Mouse (Mus musculus): ENCODE measurements at regions not wholly inside any gene's neighbourhood (a gene's known extent, or its start where the extent isn't known, plus 50 kb on each side); places are given as distances from the start of the nearest gene placed in this dataset.
A peak's percentile ranks its signal among the peaks of the same experiment; 100 is the strongest.

DNA sequence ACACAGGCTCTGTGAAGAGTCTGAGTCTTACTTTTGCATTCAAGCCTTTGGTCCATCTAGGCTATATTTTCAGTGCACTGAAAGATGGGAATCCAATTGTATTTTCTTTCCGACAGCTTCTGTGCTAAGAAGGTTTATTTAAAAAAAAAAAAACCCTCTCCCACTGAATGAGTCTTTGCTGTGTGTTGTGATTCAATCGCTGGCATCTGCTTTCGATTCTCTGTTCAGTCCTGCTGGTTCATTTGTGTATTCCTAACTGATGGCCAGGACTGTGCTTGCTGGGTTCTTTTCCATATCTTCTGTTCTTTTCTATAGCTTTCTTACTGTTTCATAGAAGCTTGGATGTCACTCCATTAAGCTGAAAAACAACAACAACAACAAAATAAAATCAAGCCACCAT, 132.9 kb downstream of the Tex36 start:
- DNase-seq (ENCODE audit: low spot score): no peak

- no peak for DNase-seq (ENCODE audit: low spot score)
These were observed 133.6 kb downstream of the Tex36 start for GRCm38 (mm10) chr7:133468346-133468745.

DNA sequence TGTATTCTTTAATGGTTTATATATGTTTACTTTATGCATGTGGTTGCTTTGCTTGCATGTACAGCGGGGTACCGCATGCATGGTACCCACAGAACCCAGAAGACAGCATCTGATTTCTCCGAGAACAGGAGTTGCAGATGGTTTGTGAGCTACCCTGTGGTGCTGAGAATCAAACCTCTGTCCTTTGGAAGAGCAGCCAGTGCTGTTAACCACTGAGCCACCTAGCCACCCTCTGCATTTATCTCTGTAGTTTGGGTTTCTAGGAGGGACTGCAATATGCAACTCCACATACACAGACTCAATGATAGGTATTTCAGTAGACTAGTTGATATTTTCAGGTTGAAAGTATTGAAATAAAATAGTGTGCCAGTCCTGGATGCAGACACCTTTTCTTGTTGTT, 134.4 kb downstream of the Tex36 start:
- no peak for DNase-seq (ENCODE audit: low spot score)

DNA sequence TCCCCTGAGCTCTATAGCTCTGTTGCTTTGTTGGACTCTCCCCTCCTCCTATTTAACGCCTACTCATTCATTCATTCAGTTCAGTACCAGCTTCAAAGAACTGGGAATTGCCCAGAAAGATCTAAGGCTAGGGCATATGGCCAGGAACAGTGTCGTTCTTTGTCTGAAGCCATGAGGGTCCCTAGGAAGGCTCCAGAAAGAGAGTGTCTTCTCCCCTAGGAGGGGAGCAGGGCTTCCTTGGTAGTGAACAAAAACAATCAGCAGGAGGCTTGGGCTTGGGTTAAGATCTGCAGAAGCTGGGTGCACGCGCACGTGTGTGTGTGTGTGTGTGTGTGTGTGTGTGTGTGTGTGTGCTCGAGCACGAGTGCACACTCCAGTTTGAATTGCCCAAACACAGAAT, 142.7 kb downstream of the Tex36 start:
- no peak for DNase-seq (ENCODE audit: low spot score)

DNA sequence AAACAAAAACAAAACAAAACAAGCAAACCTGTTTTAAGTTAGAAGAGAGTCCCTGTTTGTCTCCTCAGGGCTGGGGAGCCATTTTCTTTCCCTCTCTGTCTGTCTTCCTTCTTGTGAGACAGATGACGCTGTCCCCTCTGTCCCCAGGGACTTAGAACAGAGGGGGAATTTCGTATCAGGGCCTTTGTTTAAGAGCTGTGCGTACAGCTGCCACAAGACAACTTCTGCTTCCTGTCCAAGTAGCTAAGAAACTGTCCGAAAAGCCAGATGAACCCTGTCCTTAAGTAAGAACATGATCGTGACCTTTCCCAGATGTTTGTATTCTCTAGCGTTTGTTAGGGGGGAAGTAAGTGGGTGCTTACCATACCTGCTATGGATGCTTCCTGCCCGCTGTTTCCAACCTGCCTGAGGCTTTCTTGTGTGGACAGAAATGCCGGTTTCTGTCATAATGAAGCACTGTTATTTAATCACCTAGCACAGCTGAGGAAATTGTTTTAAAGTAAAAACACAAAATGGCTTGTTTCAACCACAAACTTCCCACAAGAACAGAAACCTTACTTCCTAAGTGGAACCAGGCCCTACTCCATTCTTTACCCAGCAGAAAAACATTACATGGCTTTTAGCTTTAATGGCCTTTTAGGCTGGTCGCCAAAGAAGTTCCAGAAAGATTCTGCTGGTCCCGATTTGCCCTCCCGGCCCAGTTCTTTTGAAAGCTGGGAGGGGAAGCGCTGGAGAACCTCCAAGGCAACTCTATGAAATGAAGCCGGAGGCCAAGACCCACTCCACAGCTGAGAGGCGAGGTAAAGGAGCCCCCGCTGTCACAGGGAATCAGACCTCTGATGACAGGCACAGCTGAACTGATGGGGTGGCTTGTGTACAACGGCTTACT, 144.3 kb downstream of the Tex36 start:
- DNase-seq (ENCODE audit: low spot score): peak; percentile 14

DNA sequence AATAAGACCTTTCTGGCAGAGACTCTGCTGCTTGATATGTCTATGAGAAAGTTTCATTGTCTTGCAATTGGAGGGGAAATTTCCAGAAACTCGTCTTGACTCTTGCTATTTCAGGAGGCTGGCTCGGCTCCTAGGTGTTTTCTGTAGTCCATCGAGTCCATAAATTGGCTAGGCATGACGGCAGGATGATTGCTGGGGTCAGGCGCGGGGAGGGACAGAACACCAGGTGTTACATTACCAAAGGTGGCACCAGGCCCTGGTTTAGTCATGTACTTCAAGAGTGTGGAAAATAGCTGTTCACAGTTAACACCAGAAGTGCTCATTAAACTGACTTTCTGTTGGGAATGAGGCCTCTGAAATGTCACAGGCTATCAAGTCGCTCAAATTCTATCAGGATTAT, 151.7 kb downstream of the Tex36 start:
- no peak for DNase-seq (ENCODE audit: low spot score)

GRCm38 (mm10) chr7:133447079-133447478, 154.9 kb downstream of the Tex36 start:
- no peak for DNase-seq (ENCODE audit: low spot score)

GRCm38 (mm10) chr7:133441661-133442060, 160.3 kb downstream of the Tex36 start:
- no peak for DNase-seq (ENCODE audit: low spot score)

GRCm38 (mm10) chr7:133441169-133441568, 160.8 kb downstream of the Tex36 start:
- DNase-seq (ENCODE audit: low spot score): no peak

- DNase-seq (ENCODE audit: low spot score): no peak
These were observed 161.2 kb downstream of the Tex36 start for GRCm38 (mm10) chr7:133440711-133441110.

GRCm38 (mm10) chr7:133440086-133440485, 161.9 kb downstream of the Tex36 start:
- DNase-seq (ENCODE audit: low spot score): no peak

- no peak for DNase-seq (ENCODE audit: low spot score)
These were observed 163.3 kb downstream of the Tex36 start for GRCm38 (mm10) chr7:133438631-133439030.

DNA sequence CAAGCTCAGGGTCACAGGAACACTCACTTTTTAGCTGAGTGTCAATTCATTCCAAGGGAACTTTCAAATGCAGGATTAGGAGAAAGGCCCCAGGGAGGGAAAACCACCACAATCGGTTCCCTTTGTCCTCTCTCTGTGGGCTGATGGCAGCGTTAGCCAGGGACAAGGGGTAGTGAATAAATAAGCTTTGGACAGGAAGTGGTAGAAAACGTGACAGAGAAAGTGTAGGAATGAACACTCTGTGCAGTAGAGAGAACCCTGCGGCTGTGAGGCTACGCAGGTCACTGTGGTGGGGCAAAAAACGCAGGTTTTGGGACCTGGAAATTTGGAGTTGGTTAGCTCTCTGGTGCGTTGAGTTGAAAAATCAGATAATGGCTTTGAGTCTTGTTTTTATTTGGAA, 164.1 kb downstream of the Tex36 start:
- DNase-seq (ENCODE audit: low spot score): no peak

- no peak for DNase-seq (ENCODE audit: low spot score)
These were observed 166.2 kb downstream of the Tex36 start for GRCm38 (mm10) chr7:133435596-133436357.

GRCm38 (mm10) chr7:133434027-133434820, 167.7 kb downstream of the Tex36 start:
- DNase-seq (ENCODE audit: low spot score): no peak

GRCm38 (mm10) chr7:133432343-133432742, 169.6 kb downstream of the Tex36 start:
- DNase-seq (ENCODE audit: low spot score): no peak

- DNase-seq (ENCODE audit: low spot score): no peak
These were observed 199.9 kb downstream of the Tex36 start for GRCm38 (mm10) chr7:133402072-133402471.

DNA sequence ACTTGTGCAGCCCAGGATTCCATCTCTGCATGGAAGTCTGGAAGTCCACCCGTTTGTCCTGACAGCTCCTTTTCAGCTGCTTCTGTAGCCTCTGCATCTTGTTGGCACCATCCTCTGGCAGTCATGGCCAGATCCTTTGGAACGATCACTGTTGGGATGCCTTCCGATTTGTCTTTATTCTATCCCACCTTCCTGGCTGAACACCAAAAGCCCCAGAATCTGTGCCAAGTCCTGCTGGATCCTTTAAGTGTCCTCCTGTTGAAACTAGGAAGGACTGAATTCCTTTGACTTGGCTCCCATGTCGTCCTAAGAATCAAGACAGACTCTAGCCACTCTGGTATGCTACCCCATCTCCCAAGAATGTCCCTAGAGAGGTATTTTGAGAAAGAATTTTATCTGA, 201.3 kb downstream of the Tex36 start:
- DNase-seq (ENCODE audit: low spot score): no peak

DNA sequence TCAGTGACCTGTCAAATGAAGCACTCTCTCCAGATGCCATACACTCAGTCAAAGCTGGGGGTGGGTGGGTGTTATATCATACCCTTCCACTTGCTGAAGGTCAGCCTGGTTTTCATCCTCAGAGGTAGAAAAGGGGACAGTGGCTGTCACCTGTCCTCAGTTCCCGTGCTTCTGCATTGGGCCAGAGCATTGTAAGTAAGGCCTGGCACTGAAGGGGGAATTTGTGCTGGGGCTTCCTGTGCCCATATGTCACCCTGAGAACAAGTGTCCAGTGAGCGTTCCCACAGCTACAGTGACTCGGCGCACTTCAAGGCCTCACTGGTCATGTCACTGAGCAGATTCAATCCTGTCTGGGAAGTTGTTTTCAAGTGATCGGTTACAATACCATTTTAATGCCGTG, 213.2 kb downstream of the Tex36 start:
- no peak for DNase-seq (ENCODE audit: low spot score)

- DNase-seq (ENCODE audit: low spot score): no peak
These were observed 219.8 kb downstream of the Tex36 start for GRCm38 (mm10) chr7:133382032-133382712.

GRCm38 (mm10) chr7:133379373-133379772, 222.6 kb downstream of the Tex36 start:
- DNase-seq (ENCODE audit: low spot score): no peak

- no peak for DNase-seq (ENCODE audit: low spot score)
These were observed 223.6 kb downstream of the Tex36 start for GRCm38 (mm10) chr7:133378338-133378737.

All from ovary, postnatal 14 days (tissue).